Mouse (Mus musculus): ENCODE data around the gene Utp20. TPM values are rescaled to one million over a fixed set of nuclear protein-coding genes. Genes with fewer than 3 reads are reported as not detected.
"Not testable (repeated sequence)": the region's sequence is repeated elsewhere in the genome, so short reads cannot be mapped to it uniquely, and the experiment has no call there.

Utp20 gene
- polyA plus RNA-seq, 1 experiment from 2014 or later, result 24.5 TPM

DNA sequence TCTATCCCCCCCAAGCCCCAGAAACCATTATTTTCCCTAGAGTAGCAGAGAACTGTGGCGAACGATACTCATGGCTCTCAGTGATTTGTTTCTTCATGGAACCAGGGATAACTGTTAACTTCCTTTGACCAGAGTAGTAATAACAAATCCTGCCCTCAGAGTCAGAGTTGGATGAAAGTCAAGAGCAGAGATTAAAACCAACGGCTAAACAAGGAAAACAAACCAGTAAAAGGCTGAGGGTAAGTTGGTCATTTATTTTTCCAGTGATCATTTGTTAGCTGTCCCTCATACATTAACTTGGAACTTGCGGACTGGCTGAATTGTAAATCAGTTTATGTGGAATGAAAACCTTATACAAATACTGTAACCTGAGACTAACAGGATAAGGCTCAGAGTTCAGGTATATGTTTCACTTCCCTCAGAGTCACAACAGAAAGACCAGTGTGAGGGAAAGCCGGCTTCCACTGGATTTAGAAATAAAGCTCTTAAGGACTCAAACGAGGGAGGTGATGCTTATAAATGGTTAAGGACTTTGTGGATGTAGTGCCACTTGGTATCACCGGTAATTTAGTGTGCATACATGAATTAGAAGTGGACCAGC lies 22.4 kb upstream of the Utp20 start:
- ATAC-seq (ENCODE audit: insufficient number of reproducible peaks, insufficient read depth, low FRiP score, low read depth), result no peak
- no peaks in the 10 kb centered on the region for H3K36me3 ChIP-seq (ENCODE audit: control insufficient read depth, insufficient read depth, low read length)
- 51% methylated on average over 7 of the region's 7 CpGs for WGBS

GRCm38 (mm10) chr10:88834227-88834626 lies 7.6 kb upstream of the Utp20 start:
- 52% methylated on average over 2 of the region's 2 CpGs for WGBS
- Histone ChIP-seq H3K4me1 (ENCODE audit: control insufficient read depth, insufficient read depth, low read length) (no peaks in the 10 kb centered on the region), H3K27ac (ENCODE audit: low read length) (no peak overlapping the region), H3K36me3 (ENCODE audit: control insufficient read depth, insufficient read depth, low read length) (no peaks in the 10 kb centered on the region), H3K9me3 (ENCODE audit: control insufficient read depth, low read depth, low read length) (no peaks in the 10 kb centered on the region), H3K27me3 (ENCODE audit: control insufficient read depth, insufficient read depth, low read length) (no peaks in the 10 kb centered on the region), H3K4me2 (replicated peaks; ENCODE audit: low read depth, low read length) (no peak overlapping the region), H3K9ac (replicated peaks; ENCODE audit: low read depth, low read length) (no peak overlapping the region), H3K4me3 (ENCODE audit: low read depth, low read length) (no peak overlapping the region)
- no peak for ATAC-seq (ENCODE audit: insufficient number of reproducible peaks, insufficient read depth, low FRiP score, low read depth)

More for the DNA sequence above, 22.4 kb upstream of the Utp20 start:
- no peak overlapping the region for H3K4me2 ChIP-seq (replicated peaks; ENCODE audit: low read depth, low read length)
- no peaks in the 10 kb centered on the region for H3K9me3 ChIP-seq (ENCODE audit: control insufficient read depth, low read depth, low read length)
- no peak overlapping the region for H3K4me3 ChIP-seq (ENCODE audit: low read depth, low read length)
- H3K4me1 ChIP-seq (ENCODE audit: control insufficient read depth, insufficient read depth, low read length), result no peaks in the 10 kb centered on the region
- no peaks in the 10 kb centered on the region for H3K27me3 ChIP-seq (ENCODE audit: control insufficient read depth, insufficient read depth, low read length)
- no peak overlapping the region for H3K9ac ChIP-seq (replicated peaks; ENCODE audit: low read depth, low read length)
- H3K27ac ChIP-seq (ENCODE audit: low read length), result no peak overlapping the region

GRCm38 (mm10) chr10:88828361-88828760 lies 1.8 kb upstream of the Utp20 start:
- Histone ChIP-seq H3K4me1 (ENCODE audit: control insufficient read depth, insufficient read depth, low read length) (peaks cover 4% of the 10 kb centered on the region; the same call in 1 of the 2 replicates), H3K4me3 (ENCODE audit: low read depth, low read length) (no peak overlapping the region), H3K9me3 (ENCODE audit: control insufficient read depth, low read depth, low read length) (no peaks in the 10 kb centered on the region), H3K27me3 (ENCODE audit: control insufficient read depth, insufficient read depth, low read length) (no peaks in the 10 kb centered on the region), H3K27ac (ENCODE audit: low read length) (no peak overlapping the region), H3K4me2 (replicated peaks; ENCODE audit: low read depth, low read length) (no peak overlapping the region), H3K9ac (replicated peaks; ENCODE audit: low read depth, low read length) (no peak overlapping the region), H3K36me3 (ENCODE audit: control insufficient read depth, insufficient read depth, low read length) (peaks cover 8% of the 10 kb centered on the region)
- ATAC-seq (ENCODE audit: insufficient number of reproducible peaks, insufficient read depth, low FRiP score, low read depth), result no peak

GRCm38 (mm10) chr10:88827596-88827995 lies 992 bp upstream of the Utp20 start:
- no peaks in the 10 kb centered on the region for H3K27me3 ChIP-seq (ENCODE audit: control insufficient read depth, insufficient read depth, low read length)
- H3K4me2 ChIP-seq (replicated peaks; ENCODE audit: low read depth, low read length), result peak overlapping the region; percentile 73; the same call in 1 of the 2 replicates
- H3K4me3 ChIP-seq (ENCODE audit: low read depth, low read length), result no peak overlapping the region
- peaks cover 4% of the 10 kb centered on the region; the same call in 1 of the 2 replicates for H3K4me1 ChIP-seq (ENCODE audit: control insufficient read depth, insufficient read depth, low read length)
- peaks cover 9% of the 10 kb centered on the region for H3K36me3 ChIP-seq (ENCODE audit: control insufficient read depth, insufficient read depth, low read length)
- no peak overlapping the region for H3K9ac ChIP-seq (replicated peaks; ENCODE audit: low read depth, low read length)
- H3K9me3 ChIP-seq (ENCODE audit: control insufficient read depth, low read depth, low read length), result no peaks in the 10 kb centered on the region
- H3K27ac ChIP-seq (ENCODE audit: low read length), result no peak overlapping the region
- ATAC-seq (ENCODE audit: insufficient number of reproducible peaks, insufficient read depth, low FRiP score, low read depth), result no peak
- 89% methylated on average over 4 of the region's 4 CpGs for WGBS

DNA sequence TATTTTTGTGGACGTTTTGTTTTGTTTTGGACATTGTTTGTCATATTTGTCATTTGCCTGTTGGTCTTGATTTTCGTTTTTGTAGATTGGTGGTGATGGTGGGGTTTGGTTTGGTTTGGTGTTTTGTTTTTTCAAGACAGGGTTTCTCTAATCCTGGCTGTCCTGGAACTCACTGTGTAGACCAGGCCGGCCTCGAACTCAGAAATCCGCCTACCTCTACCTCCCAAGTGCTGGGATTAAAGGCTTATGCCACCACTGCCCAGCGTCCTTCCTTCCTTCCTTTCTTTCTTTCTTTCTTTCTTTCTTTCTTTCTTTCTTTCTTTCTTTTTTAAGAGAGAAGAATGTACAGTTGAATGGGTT lies 323 bp upstream of the Utp20 start:
- H3K9ac ChIP-seq (replicated peaks; ENCODE audit: low read depth, low read length), result peak overlapping the region; percentile 47; the same call in 1 of the 2 replicates
- not testable (repeated sequence) for H3K36me3 ChIP-seq (ENCODE audit: control insufficient read depth, insufficient read depth, low read length); H3K9me3 ChIP-seq (ENCODE audit: control insufficient read depth, low read depth, low read length); H3K27me3 ChIP-seq (ENCODE audit: control insufficient read depth, insufficient read depth, low read length); H3K27ac ChIP-seq (ENCODE audit: low read length); H3K4me1 ChIP-seq (ENCODE audit: control insufficient read depth, insufficient read depth, low read length)
- 2% methylated on average over 6 of the region's 6 CpGs for WGBS
- peak overlapping the region; percentile 73 for H3K4me2 ChIP-seq (replicated peaks; ENCODE audit: low read depth, low read length)
- 0 out of 2 replicates have a peak, but pooled peaks have one; percentile 9 for ATAC-seq (ENCODE audit: insufficient number of reproducible peaks, insufficient read depth, low FRiP score, low read depth)
- peak overlapping the region; percentile 86 for H3K4me3 ChIP-seq (ENCODE audit: low read depth, low read length)

DNA sequence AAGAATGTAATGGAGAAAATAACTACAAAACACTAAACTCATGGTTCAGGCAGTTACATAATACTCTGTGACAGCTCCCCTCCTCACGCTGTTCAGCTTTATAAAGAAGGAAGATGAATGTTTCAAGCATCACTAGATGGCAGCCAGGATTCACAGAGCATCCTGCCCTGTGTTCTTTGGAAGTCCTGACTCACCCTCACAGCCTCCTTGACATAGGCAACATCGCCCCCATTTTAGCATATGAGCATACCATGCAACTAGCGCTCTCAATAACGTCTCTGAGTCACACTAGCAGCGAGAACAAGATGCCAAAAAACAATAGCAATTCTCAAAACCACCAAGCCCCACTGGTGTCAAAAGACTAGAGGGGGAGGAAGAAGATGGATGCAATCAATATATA lies 9.3 kb downstream of the Utp20 start:
- no peaks in the 10 kb centered on the region for H3K9me3 ChIP-seq (ENCODE audit: control insufficient read depth, low read depth, low read length)
- no peak overlapping the region for H3K4me3 ChIP-seq (ENCODE audit: low read depth, low read length)
- H3K27me3 ChIP-seq (ENCODE audit: control insufficient read depth, insufficient read depth, low read length), result no peaks in the 10 kb centered on the region
- H3K36me3 ChIP-seq (ENCODE audit: control insufficient read depth, insufficient read depth, low read length), result peaks cover 45% of the 10 kb centered on the region
- no peak overlapping the region for H3K9ac ChIP-seq (replicated peaks; ENCODE audit: low read depth, low read length)
- no peak for ATAC-seq (ENCODE audit: insufficient number of reproducible peaks, insufficient read depth, low FRiP score, low read depth)
- H3K4me2 ChIP-seq (replicated peaks; ENCODE audit: low read depth, low read length), result no peak overlapping the region
- H3K27ac ChIP-seq (ENCODE audit: low read length), result no peak overlapping the region
- 96% methylated on average over 5 of the region's 5 CpGs for WGBS
- H3K4me1 ChIP-seq (ENCODE audit: control insufficient read depth, insufficient read depth, low read length), result no peaks in the 10 kb centered on the region

- no peak overlapping the region for H3K4me3 ChIP-seq (ENCODE audit: low read depth, low read length)
- no peak overlapping the region for H3K9ac ChIP-seq (replicated peaks; ENCODE audit: low read depth, low read length)
- no peaks in the 10 kb centered on the region for H3K9me3 ChIP-seq (ENCODE audit: control insufficient read depth, low read depth, low read length)
- peaks cover 49% of the 10 kb centered on the region for H3K36me3 ChIP-seq (ENCODE audit: control insufficient read depth, insufficient read depth, low read length)
- H3K27me3 ChIP-seq (ENCODE audit: control insufficient read depth, insufficient read depth, low read length), result no peaks in the 10 kb centered on the region
- no peak overlapping the region for H3K4me2 ChIP-seq (replicated peaks; ENCODE audit: low read depth, low read length)
- no peaks in the 10 kb centered on the region for H3K4me1 ChIP-seq (ENCODE audit: control insufficient read depth, insufficient read depth, low read length)
- no peak for ATAC-seq (ENCODE audit: insufficient number of reproducible peaks, insufficient read depth, low FRiP score, low read depth)
- WGBS, result 87% methylated on average over 2 of the region's 2 CpGs
- H3K27ac ChIP-seq (ENCODE audit: low read length), result no peak overlapping the region
Observed at GRCm38 (mm10) chr10:88815256-88815655, 11.3 kb downstream of the Utp20 start.

DNA sequence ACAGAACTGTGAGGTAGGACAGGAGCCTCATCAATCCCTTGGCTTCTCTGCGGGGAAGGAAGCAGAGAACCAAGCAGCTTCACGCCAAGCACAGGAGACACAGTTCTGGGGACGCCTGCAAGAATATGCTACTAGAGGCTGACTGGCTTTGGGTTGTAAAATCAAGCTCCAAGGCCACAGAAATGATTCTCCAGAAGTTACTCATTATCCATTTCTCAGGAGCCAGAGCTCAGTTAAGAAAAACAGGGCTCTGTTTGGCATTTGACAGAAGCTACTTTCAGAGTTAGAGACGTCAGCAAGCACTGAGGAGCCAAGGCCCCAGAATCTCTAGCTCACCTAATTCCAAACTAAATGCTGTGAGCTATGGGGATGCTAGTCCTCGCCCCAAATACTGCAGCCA lies 14.9 kb downstream of the Utp20 start:
- Histone ChIP-seq H3K9ac (replicated peaks; ENCODE audit: low read depth, low read length) (no peak overlapping the region), H3K4me1 (ENCODE audit: control insufficient read depth, insufficient read depth, low read length) (no peaks in the 10 kb centered on the region), H3K27ac (ENCODE audit: low read length) (no peak overlapping the region), H3K27me3 (ENCODE audit: control insufficient read depth, insufficient read depth, low read length) (no peaks in the 10 kb centered on the region), H3K4me2 (replicated peaks; ENCODE audit: low read depth, low read length) (no peak overlapping the region), H3K9me3 (ENCODE audit: control insufficient read depth, low read depth, low read length) (no peaks in the 10 kb centered on the region), H3K4me3 (ENCODE audit: low read depth, low read length) (no peak overlapping the region), H3K36me3 (ENCODE audit: control insufficient read depth, insufficient read depth, low read length) (peaks cover 38% of the 10 kb centered on the region)
- ATAC-seq (ENCODE audit: insufficient number of reproducible peaks, insufficient read depth, low FRiP score, low read depth), result no peak
- WGBS, result 91% methylated on average over 5 of the region's 5 CpGs

- no peaks in the 10 kb centered on the region for H3K27me3 ChIP-seq (ENCODE audit: control insufficient read depth, insufficient read depth, low read length)
- no peak overlapping the region for H3K4me3 ChIP-seq (ENCODE audit: low read depth, low read length)
- WGBS, result 92% methylated on average over 3 of the region's 3 CpGs
- H3K36me3 ChIP-seq (ENCODE audit: control insufficient read depth, insufficient read depth, low read length), result peaks cover 25% of the 10 kb centered on the region
- H3K4me1 ChIP-seq (ENCODE audit: control insufficient read depth, insufficient read depth, low read length), result no peaks in the 10 kb centered on the region
- H3K9me3 ChIP-seq (ENCODE audit: control insufficient read depth, low read depth, low read length), result no peaks in the 10 kb centered on the region
- H3K4me2 ChIP-seq (replicated peaks; ENCODE audit: low read depth, low read length), result no peak overlapping the region
- no peak for ATAC-seq (ENCODE audit: insufficient number of reproducible peaks, insufficient read depth, low FRiP score, low read depth)
- no peak overlapping the region for H3K9ac ChIP-seq (replicated peaks; ENCODE audit: low read depth, low read length)
- H3K27ac ChIP-seq (ENCODE audit: low read length), result no peak overlapping the region
Observed at GRCm38 (mm10) chr10:88802236-88802635, 24.4 kb downstream of the Utp20 start.

All from stomach, embryonic 14.5 days (tissue).